Mouse (Mus musculus) kidney, embryonic 14.5 days (tissue): ENCODE measurements around the gene Itgb3bp. TPM values are rescaled to one million over a fixed set of nuclear protein-coding genes. Genes with fewer than 3 reads are reported as not detected.

Experiments
- ATAC-seq: fragments of 200-750 bp; cut with Nextera tagmentation; 2 replicates; pipeline ENCODE4 v1.8.0; 2017; ENCODE audit warnings: moderate number of reproducible peaks, mild to moderate bottlenecking, moderate TSS enrichment, moderate library complexity; ENCODE audit not compliant: low FRiP score, low TSS enrichment
- H3K27ac ChIP-seq: fragments of 300-500 bp; sonication (generic); 2 replicates; pipeline ENCODE4 v1.5.1; 2014; ENCODE audit warnings: low read depth, mild to moderate bottlenecking, low read length, moderate library complexity, mixed read lengths
- H3K27me3 ChIP-seq: fragments of 300-500 bp; sonication (generic); 2 replicates; pipeline ENCODE4 v1.6.1; 2014; ENCODE audit warnings: mild to moderate bottlenecking, low read length; ENCODE audit not compliant: control insufficient read depth, insufficient read depth
- H3K36me3 ChIP-seq: fragments of 300-500 bp; sonication (generic); 2 replicates; pipeline ENCODE4 v1.6.1; 2014; ENCODE audit warnings: low read length, mixed read lengths; ENCODE audit not compliant: control insufficient read depth, insufficient read depth
- H3K4me1 ChIP-seq: fragments of 300-500 bp; sonication (generic); 2 replicates; pipeline ENCODE4 v1.6.1; 2014; ENCODE audit warnings: low read length, mixed read lengths; ENCODE audit not compliant: control insufficient read depth, insufficient read depth
- H3K4me2 ChIP-seq: fragments of 300-500 bp; sonication (generic); replicated peaks from 2 replicates; pipeline ENCODE4 v1.6.1; 2014; ENCODE audit warnings: low read depth, mild to moderate bottlenecking, low read length
- H3K4me3 ChIP-seq: fragments of 300-500 bp; sonication (generic); 2 replicates; pipeline ENCODE4 v1.5.1; 2014; ENCODE audit warnings: mild to moderate bottlenecking, low read length
- H3K9ac ChIP-seq: fragments of 300-500 bp; sonication (generic); 2 replicates; pipeline ENCODE4 v1.6.1; 2014; ENCODE audit warnings: low read depth, mild to moderate bottlenecking, low read length, moderate library complexity
- H3K9me3 ChIP-seq: fragments of 300-500 bp; sonication (generic); 2 replicates; pipeline ENCODE4 v1.6.1; 2016; ENCODE audit warnings: low read length; ENCODE audit not compliant: control insufficient read depth
- WGBS: fragments of 180-500 bp; shearing (Covaris S2); extraction: QIAGEN DNeasy Blood & Tissue Kit; methylation state at CpG from one replicate; pipeline ENCODE4 v1.1.7; 2014; 5-methylcytosine and 5-hydroxymethylcytosine counted together
- polyA plus RNA-seq: library from polyadenylated mRNA; unstranded; fragments of >200 nt; fragmentation: Nextera tagmentation; extraction: Ambion mirVana; gene quantifications from 2 replicates; pipeline ENCODE4 v1.2.1, GENCODE M21; 2014

Itgb3bp gene
- polyA plus RNA-seq, 1 experiment from 2014 or later, result 39.6 TPM

DNA sequence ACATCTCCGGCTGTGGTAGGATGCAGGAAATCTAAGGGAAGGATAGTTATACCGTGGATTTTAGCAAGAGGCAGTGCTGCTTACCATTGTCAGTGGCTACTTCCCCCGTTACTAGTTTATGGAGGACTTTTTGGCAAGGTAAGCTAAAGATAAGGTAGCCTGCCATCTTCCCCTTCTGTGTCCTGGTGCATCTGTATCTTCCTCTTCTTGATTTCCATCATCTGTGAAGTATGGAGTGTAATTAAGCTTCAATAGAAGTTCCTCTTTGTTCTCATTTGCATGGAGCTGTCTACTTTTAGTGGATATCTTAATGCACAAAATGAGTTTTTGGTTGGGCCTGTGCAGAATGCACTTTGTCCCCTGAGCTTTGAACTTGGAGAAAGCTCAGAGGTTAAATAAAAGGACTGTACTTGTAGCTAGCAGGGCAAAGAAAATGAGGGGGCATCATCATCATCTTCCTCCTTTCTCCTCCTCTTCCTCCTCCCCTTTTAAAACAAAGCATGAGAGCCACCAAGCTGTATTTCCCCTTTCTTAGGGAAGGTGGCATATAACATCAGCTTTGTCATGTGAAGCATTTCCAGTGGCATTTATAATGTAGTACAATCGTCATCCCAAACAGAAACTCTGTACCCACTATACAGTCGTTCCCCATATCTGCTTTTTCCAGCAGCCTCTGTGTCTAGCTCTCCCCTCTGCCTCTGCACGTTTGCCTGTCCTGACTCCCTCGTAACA lies 28.6 kb upstream of the Itgb3bp start:
- H3K4me2 ChIP-seq, result no peak overlapping the region
- no peak overlapping the region for H3K27ac ChIP-seq
- no peak for ATAC-seq
- H3K4me3 ChIP-seq, result no peak overlapping the region
- no peaks in the 10 kb centered on the region for H3K36me3 ChIP-seq
- H3K9me3 ChIP-seq, result no peaks in the 10 kb centered on the region
- H3K27me3 ChIP-seq, result no peaks in the 10 kb centered on the region
- 83% methylated on average over 7 of the region's 7 CpGs for WGBS
- peaks cover 3% of the 10 kb centered on the region; the same call in 1 of the 2 replicates for H3K4me1 ChIP-seq
- no peak overlapping the region for H3K9ac ChIP-seq

DNA sequence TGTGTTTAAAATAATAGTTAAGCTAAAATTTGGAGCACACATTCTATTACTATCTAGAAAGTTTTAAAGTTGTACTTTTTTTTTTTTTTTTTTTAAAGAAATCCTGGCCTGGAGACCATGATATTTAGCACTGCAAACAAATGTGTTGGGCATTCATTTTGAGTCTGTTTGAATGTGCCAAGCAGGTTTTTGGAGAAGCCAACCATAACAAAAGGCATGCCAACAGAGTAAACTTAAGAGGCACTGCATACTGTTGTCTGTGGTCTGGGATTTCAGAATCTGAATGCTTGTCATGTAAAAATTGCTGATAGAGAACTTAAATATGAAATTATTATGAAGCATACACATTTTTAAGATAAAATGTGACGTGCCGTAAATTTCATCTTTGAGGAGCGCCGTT lies 27.6 kb upstream of the Itgb3bp start:
- Histone ChIP-seq H3K4me2 (no peak overlapping the region), H3K36me3 (no peaks in the 10 kb centered on the region), H3K9me3 (no peaks in the 10 kb centered on the region), H3K4me3 (no peak overlapping the region), H3K4me1 (peaks cover 3% of the 10 kb centered on the region; the same call in 1 of the 2 replicates), H3K27ac (no peak overlapping the region), H3K9ac (no peak overlapping the region), H3K27me3 (no peaks in the 10 kb centered on the region)
- WGBS, result 88% methylated on average over 4 of the region's 4 CpGs
- no peak for ATAC-seq

DNA sequence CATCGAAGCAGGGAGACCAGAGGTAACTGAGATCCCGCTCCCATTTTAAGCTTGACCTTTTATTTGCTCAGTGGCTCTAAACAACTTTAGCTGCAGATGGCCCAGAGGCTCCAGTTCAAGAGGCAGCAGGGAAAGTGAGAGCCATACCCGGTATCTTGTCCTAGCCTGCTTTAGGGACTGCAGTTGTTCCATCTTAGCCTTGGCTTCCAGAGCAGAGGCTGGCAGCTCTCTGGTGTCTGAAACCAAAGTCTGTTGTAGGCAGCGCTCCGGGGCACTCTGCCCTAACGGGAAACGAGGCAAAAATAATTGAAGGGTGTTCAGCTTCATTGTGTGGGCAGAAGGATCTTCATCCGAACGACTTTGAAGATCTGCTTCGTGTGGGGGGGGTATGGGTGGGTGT lies 25.8 kb upstream of the Itgb3bp start:
- WGBS, result 66% methylated on average over 10 of the region's 10 CpGs
- no peaks in the 10 kb centered on the region for H3K27me3 ChIP-seq
- no peak overlapping the region for H3K4me2 ChIP-seq
- peaks cover 3% of the 10 kb centered on the region; the same call in 1 of the 2 replicates for H3K4me1 ChIP-seq
- no peaks in the 10 kb centered on the region for H3K36me3 ChIP-seq
- no peak overlapping the region for H3K4me3 ChIP-seq
- H3K27ac ChIP-seq, result no peak overlapping the region
- no peak overlapping the region for H3K9ac ChIP-seq
- no peaks in the 10 kb centered on the region for H3K9me3 ChIP-seq
- ATAC-seq, result no peak

DNA sequence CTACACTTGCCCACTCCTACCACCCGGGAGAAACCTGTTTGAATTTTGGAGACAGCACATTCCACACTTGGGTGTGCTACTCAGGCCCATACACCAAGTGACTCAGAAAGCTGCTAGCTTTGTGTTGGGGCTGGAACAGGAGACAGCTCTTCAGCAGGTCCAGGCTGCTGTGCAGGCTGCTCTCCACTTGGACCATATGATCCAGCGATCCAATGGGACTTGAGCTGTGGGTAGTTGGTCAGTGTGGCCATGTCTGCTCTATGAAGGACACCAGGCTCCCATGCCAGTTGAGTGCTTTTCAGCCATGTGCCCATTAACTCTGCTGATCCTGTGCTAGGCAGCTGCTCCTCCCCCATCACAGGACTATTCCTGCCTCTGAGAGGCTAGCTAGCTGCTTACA lies 24.3 kb upstream of the Itgb3bp start:
- ATAC-seq, result no peak
- no peak overlapping the region for H3K4me2 ChIP-seq
- H3K9ac ChIP-seq, result no peak overlapping the region
- H3K4me3 ChIP-seq, result no peak overlapping the region
- no peak overlapping the region for H3K27ac ChIP-seq
- no peaks in the 10 kb centered on the region for H3K27me3 ChIP-seq
- no peaks in the 10 kb centered on the region for H3K9me3 ChIP-seq
- H3K4me1 ChIP-seq, result peaks cover 3% of the 10 kb centered on the region; the same call in 1 of the 2 replicates
- 93% methylated on average over 2 of the region's 2 CpGs for WGBS
- H3K36me3 ChIP-seq, result no peaks in the 10 kb centered on the region

DNA sequence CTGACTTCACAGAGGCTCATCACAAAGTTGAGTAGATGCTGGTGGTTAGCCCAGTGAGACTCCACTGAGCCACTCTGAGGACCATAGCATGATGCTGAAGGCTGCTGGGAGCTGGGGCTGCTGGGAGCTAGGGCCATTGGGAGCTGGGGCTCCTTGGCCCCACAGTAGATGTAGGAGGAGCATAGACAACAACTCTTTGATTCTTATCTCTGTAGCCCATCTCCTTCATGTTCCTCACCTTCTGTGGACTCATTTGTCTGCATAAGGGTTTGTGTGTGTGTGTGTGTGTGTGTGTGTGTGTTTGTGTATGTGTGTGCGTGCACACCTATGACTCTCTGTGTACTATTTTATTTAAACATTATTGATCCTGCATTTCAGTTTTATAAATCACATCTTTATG lies 18.3 kb upstream of the Itgb3bp start:
- no peak overlapping the region for H3K9ac ChIP-seq
- H3K36me3 ChIP-seq, result no peaks in the 10 kb centered on the region
- no peak overlapping the region for H3K4me2 ChIP-seq
- H3K27me3 ChIP-seq, result no peaks in the 10 kb centered on the region
- H3K9me3 ChIP-seq, result no peaks in the 10 kb centered on the region
- H3K27ac ChIP-seq, result no peak overlapping the region
- ATAC-seq, result no peak
- 96% methylated on average over 1 of the region's 1 CpGs for WGBS
- H3K4me1 ChIP-seq, result no peaks in the 10 kb centered on the region
- H3K4me3 ChIP-seq, result no peak overlapping the region

DNA sequence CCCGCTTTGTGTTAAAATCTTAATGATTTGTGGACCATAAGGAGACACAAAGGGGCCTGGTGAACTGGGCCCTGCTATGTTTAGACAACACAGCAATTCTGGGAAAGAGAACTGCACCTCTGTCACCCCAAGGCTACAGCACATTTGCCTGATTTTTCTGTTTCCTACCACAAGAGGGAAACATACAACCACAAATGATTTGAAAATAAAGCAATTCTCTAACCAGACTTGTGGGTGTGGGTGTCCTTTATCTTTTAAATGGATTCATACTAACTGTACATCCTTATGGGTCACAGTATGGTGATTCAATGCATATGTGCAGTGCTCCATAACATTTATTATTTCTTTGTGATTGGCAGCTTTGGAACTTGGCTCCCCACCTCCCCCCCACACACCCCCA lies 17.6 kb upstream of the Itgb3bp start:
- H3K4me3 ChIP-seq, result no peak overlapping the region
- no peaks in the 10 kb centered on the region for H3K27me3 ChIP-seq
- no peak overlapping the region for H3K27ac ChIP-seq
- H3K9me3 ChIP-seq, result no peaks in the 10 kb centered on the region
- H3K9ac ChIP-seq, result no peak overlapping the region
- no peaks in the 10 kb centered on the region for H3K36me3 ChIP-seq
- H3K4me2 ChIP-seq, result no peak overlapping the region
- ATAC-seq, result no peak
- H3K4me1 ChIP-seq, result no peaks in the 10 kb centered on the region
- 56% methylated on average over 1 of the region's 1 CpGs for WGBS

DNA sequence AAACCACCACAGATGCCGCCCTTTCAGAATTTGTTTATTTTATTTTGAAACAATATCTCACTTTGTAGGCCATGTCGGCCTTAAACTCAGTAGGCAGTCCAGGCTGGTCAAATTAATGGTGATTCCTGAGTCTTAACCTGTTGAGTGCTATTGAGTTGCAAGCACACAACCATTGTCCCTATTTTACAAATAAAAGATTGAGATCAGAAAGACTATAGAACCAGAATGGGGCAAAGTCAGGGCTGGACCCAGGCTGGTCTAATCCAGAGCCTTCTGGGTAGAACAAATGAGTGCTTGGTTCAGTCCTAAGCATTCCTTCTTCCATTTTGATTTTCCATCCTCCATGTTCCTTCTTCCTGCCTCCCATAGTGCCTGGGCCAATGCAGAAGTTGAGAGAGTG lies 16.9 kb upstream of the Itgb3bp start:
- no peak overlapping the region for H3K27ac ChIP-seq
- no peak overlapping the region for H3K4me3 ChIP-seq
- no peaks in the 10 kb centered on the region for H3K4me1 ChIP-seq
- WGBS, result 81% methylated on average over 2 of the region's 2 CpGs
- ATAC-seq, result no peak
- no peaks in the 10 kb centered on the region for H3K9me3 ChIP-seq
- no peak overlapping the region for H3K9ac ChIP-seq
- no peak overlapping the region for H3K4me2 ChIP-seq
- no peaks in the 10 kb centered on the region for H3K36me3 ChIP-seq
- no peaks in the 10 kb centered on the region for H3K27me3 ChIP-seq

DNA sequence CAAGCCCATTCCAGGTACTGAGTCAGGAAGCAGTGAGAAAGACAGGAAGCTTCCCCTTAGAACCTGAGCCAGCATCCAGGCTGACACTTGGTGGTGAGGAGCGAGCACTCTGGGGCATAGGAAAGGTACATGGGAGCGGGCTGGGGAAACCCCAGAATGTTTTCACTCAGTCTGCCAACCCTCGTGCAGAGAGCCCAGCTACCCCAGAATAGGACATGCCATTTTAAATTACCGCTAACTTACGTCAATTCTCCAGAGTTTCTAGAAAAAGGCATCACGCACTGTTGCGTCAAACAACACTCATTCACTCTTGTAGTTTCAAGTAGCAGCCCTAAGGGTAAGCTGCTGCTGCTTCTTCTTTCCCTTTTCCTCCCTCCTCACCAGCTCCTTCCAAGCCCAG lies 15.4 kb upstream of the Itgb3bp start:
- Histone ChIP-seq H3K4me2 (no peak overlapping the region), H3K36me3 (no peaks in the 10 kb centered on the region), H3K4me3 (no peak overlapping the region), H3K27me3 (no peaks in the 10 kb centered on the region), H3K9me3 (no peaks in the 10 kb centered on the region), H3K27ac (no peak overlapping the region), H3K4me1 (no peaks in the 10 kb centered on the region), H3K9ac (no peak overlapping the region)
- 91% methylated on average over 7 of the region's 7 CpGs for WGBS
- ATAC-seq, result no peak

DNA sequence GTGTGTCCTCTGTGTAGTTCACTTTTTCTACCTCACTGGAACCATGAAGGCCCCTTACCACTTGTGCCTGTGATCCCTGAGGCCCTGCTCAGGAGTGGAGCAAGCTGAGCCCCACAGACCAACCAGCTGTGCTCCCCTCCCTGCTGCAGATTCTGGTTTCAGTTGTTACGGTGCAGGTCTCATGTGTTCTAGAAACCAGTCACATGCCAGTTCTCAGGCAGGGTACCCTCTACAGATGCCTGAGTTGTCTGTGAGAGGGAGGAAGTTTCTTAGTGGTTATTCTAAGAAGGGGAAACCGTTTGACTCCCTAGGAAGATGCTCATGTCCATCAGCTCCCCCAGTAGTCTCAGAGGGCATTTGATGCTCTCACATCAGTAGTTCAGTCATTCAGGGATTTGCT lies 15.0 kb upstream of the Itgb3bp start:
- ATAC-seq, result no peak
- Histone ChIP-seq H3K9me3 (no peaks in the 10 kb centered on the region), H3K27ac (no peak overlapping the region), H3K4me1 (no peaks in the 10 kb centered on the region), H3K27me3 (no peaks in the 10 kb centered on the region), H3K36me3 (no peaks in the 10 kb centered on the region), H3K9ac (no peak overlapping the region), H3K4me2 (no peak overlapping the region), H3K4me3 (no peak overlapping the region)
- 65% methylated on average over 2 of the region's 2 CpGs for WGBS
